Mouse (Mus musculus): ENCODE data around the gene Thoc6. TPM values are rescaled to one million over a fixed set of nuclear protein-coding genes. Genes with fewer than 3 reads are reported as not detected.

Thoc6 gene
- polyA plus RNA-seq (2012; ENCODE audit: insufficient read depth, insufficient read length, low replicate concordance, missing spikeins), result not detected in 2 replicates

DNA sequence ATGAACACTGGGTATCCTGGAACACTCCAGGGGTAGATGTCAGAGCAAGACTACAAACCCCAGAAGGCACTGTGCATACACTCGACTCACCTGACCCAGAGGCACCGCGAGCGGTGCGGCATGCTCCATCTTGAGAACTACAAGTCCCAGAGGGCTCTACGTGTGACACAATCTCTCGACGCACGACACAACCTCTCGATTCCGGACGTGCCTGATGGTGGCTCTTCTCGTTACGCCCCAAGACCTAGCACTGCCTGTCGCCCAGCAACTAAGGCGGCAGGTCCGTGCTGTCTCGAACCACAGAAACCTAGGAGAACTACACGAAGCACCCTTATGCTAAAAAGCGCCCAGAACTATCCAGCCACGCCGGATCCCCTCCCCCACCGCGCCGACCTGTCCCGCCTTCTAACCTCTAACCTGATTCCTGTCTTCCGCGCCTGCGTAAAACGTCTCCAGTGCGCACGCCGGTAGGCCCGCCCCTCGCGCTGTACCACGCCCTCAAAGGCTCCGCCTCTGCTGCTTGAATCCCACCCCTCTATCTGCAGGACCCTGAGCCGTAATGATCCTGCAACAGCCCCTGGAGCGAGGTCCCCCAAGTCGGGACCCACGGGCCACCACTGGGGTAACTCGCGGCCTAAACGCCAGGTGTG, at the start of gene Thoc6, which contains the start of gene Hcfc1r1:
Thoc6 (minus strand) TSS at position 459 of the 650 bp plus-strand sequence.
Hcfc1r1 (plus strand) TSS at position 173 of the 650 bp plus-strand sequence.
- no peak for TF ChIP-seq POLR2A (IDR thresholded peaks at IDR 0.05; ENCODE audit: insufficient read depth, low read depth, low read length)
- TF ChIP-seq CTCF (IDR thresholded peaks at IDR 0.05; ENCODE audit: insufficient read depth, low read depth, low read length), result no peak
- H3K27ac ChIP-seq (ENCODE audit: insufficient read depth, low read depth, low read length), result peak within 1 kb of the TSS; percentile 94
- under 1% methylated on average over 45 of the region's 45 CpGs for WGBS
- H3K4me3 ChIP-seq (ENCODE audit: insufficient read depth, low read depth, low read length), result peak within 1 kb of the TSS; percentile 88
- H3K4me1 ChIP-seq (ENCODE audit: control insufficient read depth, insufficient read depth, low read length), result peaks cover 31% of the 10 kb centered on the region

DNA sequence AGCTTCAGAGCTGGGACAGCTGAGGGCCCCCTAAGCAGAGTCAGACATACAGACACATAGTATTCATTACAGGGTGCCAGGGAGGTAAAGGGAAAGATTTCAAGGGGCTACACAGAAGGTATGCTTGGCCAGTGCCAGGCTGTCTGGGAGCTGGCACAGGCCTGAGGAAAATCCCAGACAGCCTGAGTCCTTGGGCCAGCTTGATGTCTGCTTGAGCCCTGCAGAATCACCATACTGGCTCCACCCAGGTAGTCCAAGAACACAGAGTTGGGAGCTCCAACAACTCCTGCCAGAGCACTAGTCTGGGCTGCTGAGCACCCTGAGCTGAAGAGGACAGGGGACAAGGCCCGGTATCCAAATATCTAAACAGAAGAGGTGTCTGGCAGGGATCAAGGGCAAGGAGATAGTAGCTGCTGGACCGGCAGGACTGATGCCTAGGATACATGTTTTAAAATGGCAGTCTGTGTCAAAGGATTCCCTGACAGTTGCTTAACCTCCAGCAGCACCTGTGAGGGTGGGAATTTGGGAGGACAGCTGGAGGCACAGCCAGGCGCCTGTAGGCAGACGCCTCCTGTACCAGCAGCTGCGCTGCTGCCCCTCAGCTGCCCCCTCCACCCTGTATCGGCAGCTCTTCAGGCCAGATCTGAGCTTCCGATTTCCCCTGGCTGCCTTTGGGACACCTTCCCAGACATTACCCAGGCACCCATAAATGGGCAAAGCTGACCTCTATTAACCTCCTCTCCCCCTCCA, 48.9 kb upstream of the Thoc6 start, which contains the start of gene 1520401A03Rik:
1520401A03Rik (minus strand) TSS at position 408 of the 750 bp plus-strand sequence.
- no peak for TF ChIP-seq POLR2A (IDR thresholded peaks at IDR 0.05; ENCODE audit: insufficient read depth, low read depth, low read length)
- no peak for TF ChIP-seq CTCF (IDR thresholded peaks at IDR 0.05; ENCODE audit: insufficient read depth, low read depth, low read length)
- H3K4me3 ChIP-seq (ENCODE audit: insufficient read depth, low read depth, low read length), result no peak within 1 kb of the TSS
- WGBS, result 84% methylated on average over 7 of the region's 7 CpGs
- peaks cover 6% of the 10 kb centered on the region; the same call in 1 of the 2 replicates for H3K4me1 ChIP-seq (ENCODE audit: control insufficient read depth, insufficient read depth, low read length)
- H3K27ac ChIP-seq (ENCODE audit: insufficient read depth, low read depth, low read length), result no peak within 1 kb of the TSS

GRCm38 (mm10) chr17:23721886-23722285, 48.2 kb upstream of the Thoc6 start:
- Histone ChIP-seq H3K27ac (ENCODE audit: insufficient read depth, low read depth, low read length) (no peak overlapping the region), H3K4me1 (ENCODE audit: control insufficient read depth, insufficient read depth, low read length) (peaks cover 4% of the 10 kb centered on the region; the same call in 1 of the 2 replicates), H3K4me3 (ENCODE audit: insufficient read depth, low read depth, low read length) (no peak overlapping the region)
- 88% methylated on average over 2 of the region's 2 CpGs for WGBS
- TF ChIP-seq CTCF (IDR thresholded peaks at IDR 0.05; ENCODE audit: insufficient read depth, low read depth, low read length), result no peak
- no peak for TF ChIP-seq POLR2A (IDR thresholded peaks at IDR 0.05; ENCODE audit: insufficient read depth, low read depth, low read length)

DNA sequence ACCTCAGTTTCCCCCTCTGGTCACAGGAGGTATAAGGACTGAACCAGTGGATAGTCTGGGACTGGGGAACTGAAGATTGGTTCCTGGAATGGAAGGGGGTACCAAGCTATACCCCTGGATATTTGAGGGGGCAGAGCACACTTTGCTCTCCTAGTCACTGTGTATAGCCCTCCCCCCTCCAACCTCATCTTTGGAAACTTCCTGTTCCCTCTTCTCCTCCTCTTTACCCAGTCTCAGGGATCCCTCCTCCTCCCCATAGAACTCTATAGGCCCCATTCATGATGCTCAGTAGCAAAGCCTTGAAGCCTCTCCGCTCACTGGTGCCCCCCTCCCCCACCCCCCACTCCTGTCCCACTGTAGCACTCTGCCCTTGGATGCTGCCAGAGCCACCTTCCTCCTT, 45.8 kb upstream of the Thoc6 start:
- TF ChIP-seq POLR2A (IDR thresholded peaks at IDR 0.05; ENCODE audit: insufficient read depth, low read depth, low read length) (no peak), CTCF (IDR thresholded peaks at IDR 0.05; ENCODE audit: insufficient read depth, low read depth, low read length) (no peak)
- 14% methylated on average over 1 of the region's 1 CpGs for WGBS
- H3K4me3 ChIP-seq (ENCODE audit: insufficient read depth, low read depth, low read length), result no peak overlapping the region

DNA sequence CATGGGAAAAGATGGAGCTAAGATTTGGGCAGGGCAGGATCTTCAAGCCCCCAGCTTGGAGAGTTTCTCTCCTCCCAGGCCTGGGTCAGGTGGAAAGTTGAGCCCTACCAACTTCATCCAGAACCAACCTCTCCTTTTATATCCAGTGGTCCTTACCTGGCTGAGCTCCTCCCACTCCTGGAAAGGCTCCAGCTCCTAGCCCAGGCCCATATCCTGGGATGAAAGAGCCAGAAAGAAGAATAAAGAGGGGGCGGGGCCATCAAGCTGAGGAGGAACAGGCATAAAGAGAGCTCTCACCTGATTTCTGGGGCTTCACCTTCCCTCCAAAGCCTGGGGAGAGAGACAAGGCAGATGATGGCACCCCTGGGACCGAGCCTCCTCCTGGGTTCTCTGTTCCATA, 43.3 kb upstream of the Thoc6 start:
- H3K4me1 ChIP-seq (ENCODE audit: control insufficient read depth, insufficient read depth, low read length), result no peaks in the 10 kb centered on the region
- TF ChIP-seq CTCF (IDR thresholded peaks at IDR 0.05; ENCODE audit: insufficient read depth, low read depth, low read length) (no peak), POLR2A (IDR thresholded peaks at IDR 0.05; ENCODE audit: insufficient read depth, low read depth, low read length) (no peak)

More for the DNA sequence above, 45.8 kb upstream of the Thoc6 start:
- Histone ChIP-seq H3K4me1 (ENCODE audit: control insufficient read depth, insufficient read depth, low read length) (no peaks in the 10 kb centered on the region), H3K27ac (ENCODE audit: insufficient read depth, low read depth, low read length) (no peak overlapping the region)

DNA sequence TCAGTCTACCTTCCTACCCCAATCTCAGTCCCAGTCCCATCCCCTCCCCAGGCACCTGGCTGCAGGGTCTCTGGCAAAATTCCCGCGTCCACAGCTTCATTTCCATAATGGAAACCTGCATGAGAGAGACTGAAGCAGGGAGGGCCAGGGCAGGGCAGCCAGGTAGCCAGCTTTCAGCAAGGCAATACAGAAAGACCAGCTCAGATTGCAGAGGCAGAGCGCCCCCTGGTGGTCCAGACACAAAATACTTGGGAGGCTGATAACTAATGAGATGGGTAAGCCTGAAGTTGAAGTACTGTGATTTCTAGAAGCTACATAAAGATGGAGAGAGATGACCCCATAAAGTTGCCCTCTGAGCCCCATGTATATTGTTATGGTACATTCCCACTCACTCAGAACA, 32.5 kb upstream of the Thoc6 start:
- WGBS, result 16% methylated on average over 3 of the region's 3 CpGs

More for the DNA sequence above, 43.3 kb upstream of the Thoc6 start:
- Histone ChIP-seq H3K4me3 (ENCODE audit: insufficient read depth, low read depth, low read length) (no peak overlapping the region), H3K27ac (ENCODE audit: insufficient read depth, low read depth, low read length) (no peak overlapping the region)
- 72% methylated on average over 2 of the region's 2 CpGs for WGBS

DNA sequence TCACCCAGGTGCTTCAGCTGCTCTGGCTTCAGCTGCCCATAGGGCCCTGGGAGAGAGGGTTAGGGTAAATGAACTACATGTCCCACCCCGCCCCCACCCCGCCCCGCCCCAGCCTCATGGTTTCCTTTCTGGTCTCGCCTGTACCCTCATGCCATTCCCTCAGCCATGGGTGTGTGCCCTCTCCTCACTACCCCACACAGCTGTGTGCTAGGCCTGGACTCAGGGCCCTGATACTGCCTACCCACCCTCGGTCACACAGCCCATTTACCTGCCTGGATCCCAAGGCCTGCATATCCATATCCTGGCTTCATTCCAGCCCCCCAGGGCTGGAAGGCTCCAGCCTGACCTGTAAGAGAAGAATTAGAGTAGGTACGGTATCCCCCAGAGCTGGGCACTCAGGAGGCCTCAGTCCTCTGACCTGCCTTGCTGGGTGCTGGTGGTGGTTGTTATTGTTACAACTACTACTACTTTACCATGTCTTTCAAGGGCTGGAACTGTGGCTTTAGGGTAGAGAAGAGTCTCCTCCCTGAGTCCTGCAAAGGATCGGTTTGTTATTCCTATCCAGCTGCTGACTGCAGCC, 31.9 kb upstream of the Thoc6 start:
- TF ChIP-seq POLR2A (IDR thresholded peaks at IDR 0.05; ENCODE audit: insufficient read depth, low read depth, low read length) (no peak), CTCF (IDR thresholded peaks at IDR 0.05; ENCODE audit: insufficient read depth, low read depth, low read length) (no peak)
- Histone ChIP-seq H3K4me1 (ENCODE audit: control insufficient read depth, insufficient read depth, low read length) (0 out of 2 replicates have a peak, but pooled peaks cover 4% of the 10 kb centered on the region), H3K27ac (ENCODE audit: insufficient read depth, low read depth, low read length) (no peak overlapping the region), H3K4me3 (ENCODE audit: insufficient read depth, low read depth, low read length) (no peak overlapping the region)
- 87% methylated on average over 4 of the region's 7 CpGs for WGBS

More for the DNA sequence above, 32.5 kb upstream of the Thoc6 start:
- H3K27ac ChIP-seq (ENCODE audit: insufficient read depth, low read depth, low read length), result no peak overlapping the region
- H3K4me1 ChIP-seq (ENCODE audit: control insufficient read depth, insufficient read depth, low read length), result 0 out of 2 replicates have a peak, but pooled peaks cover 4% of the 10 kb centered on the region
- no peak overlapping the region for H3K4me3 ChIP-seq (ENCODE audit: insufficient read depth, low read depth, low read length)
- TF ChIP-seq POLR2A (IDR thresholded peaks at IDR 0.05; ENCODE audit: insufficient read depth, low read depth, low read length), result no peak
- TF ChIP-seq CTCF (IDR thresholded peaks at IDR 0.05; ENCODE audit: insufficient read depth, low read depth, low read length), result peak; percentile 66

DNA sequence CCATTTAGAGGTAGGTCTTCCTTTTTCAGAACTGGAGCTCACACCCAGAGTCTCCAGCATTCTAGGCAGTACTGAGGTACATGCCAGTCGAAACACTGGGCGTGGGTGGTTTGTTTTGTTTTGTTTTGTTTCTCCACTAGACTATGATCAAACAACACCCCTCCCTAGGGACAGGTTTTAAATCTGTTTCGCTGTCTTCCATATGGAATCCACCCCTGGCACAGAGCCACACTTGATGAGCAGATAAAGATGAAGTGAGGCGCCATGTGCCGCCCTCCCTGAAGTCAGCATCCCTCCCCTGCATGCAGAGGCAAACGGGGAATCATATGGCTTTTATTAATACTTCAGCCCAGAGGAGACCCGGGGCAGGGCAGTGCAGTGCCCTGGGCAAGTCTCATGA, 31.1 kb upstream of the Thoc6 start:
- WGBS, result 39% methylated on average over 7 of the region's 7 CpGs
- H3K4me3 ChIP-seq (ENCODE audit: insufficient read depth, low read depth, low read length), result no peak overlapping the region
- TF ChIP-seq POLR2A (IDR thresholded peaks at IDR 0.05; ENCODE audit: insufficient read depth, low read depth, low read length) (no peak), CTCF (IDR thresholded peaks at IDR 0.05; ENCODE audit: insufficient read depth, low read depth, low read length) (no peak)
- H3K4me1 ChIP-seq (ENCODE audit: control insufficient read depth, insufficient read depth, low read length), result 0 out of 2 replicates have a peak, but pooled peaks cover 4% of the 10 kb centered on the region
- H3K27ac ChIP-seq (ENCODE audit: insufficient read depth, low read depth, low read length), result no peak overlapping the region

Data from olfactory bulb, adult 2 months (tissue).